Mouse (Mus musculus) small intestine, adult 2 months (tissue): ENCODE results near the gene 4930595D18Rik. TPM values are rescaled to one million over a fixed set of nuclear protein-coding genes. Genes with fewer than 3 reads are reported as not detected.

Source experiments
- H3K27ac ChIP-seq: fragments of 200-500 bp; 2 replicates; pipeline ENCODE4 v1.5.1; 2012; ENCODE audit warnings: low read depth, low read length, control low read depth, inconsistent platforms; ENCODE audit not compliant: insufficient read depth
- H3K27me3 ChIP-seq: fragments of 200-500 bp; 2 replicates; pipeline ENCODE4 v1.6.1; 2012; ENCODE audit warnings: mild to moderate bottlenecking, moderate library complexity, low read length, inconsistent platforms; ENCODE audit not compliant: control insufficient read depth, insufficient read depth
- H3K36me3 ChIP-seq: fragments of 200-500 bp; 2 replicates; pipeline ENCODE4 v1.6.1; 2012; ENCODE audit warnings: mild to moderate bottlenecking, low read length, control low read depth, inconsistent platforms; ENCODE audit not compliant: control insufficient read depth, insufficient read depth
- H3K4me1 ChIP-seq: fragments of 200-500 bp; 2 replicates; pipeline ENCODE4 v1.6.1; 2012; ENCODE audit warnings: low read length, inconsistent platforms, mixed read lengths; ENCODE audit not compliant: control insufficient read depth, insufficient read depth, insufficient read length
- H3K4me3 ChIP-seq: fragments of 200-500 bp; 2 replicates; pipeline ENCODE4 v1.5.1; 2012; ENCODE audit warnings: low read depth, mild to moderate bottlenecking, control low read depth, inconsistent platforms, low read length, moderate library complexity
- CTCF ChIP-seq: fragments of 200-500 bp; IDR thresholded peaks from 2 replicates; pipeline ENCODE4 v1.5.1; 2012; ENCODE audit warnings: low read depth, mild to moderate bottlenecking, control low read depth, inconsistent platforms, low read length, moderate library complexity, mixed read lengths; ENCODE audit not compliant: insufficient replicate concordance, insufficient read length; ENCODE audit errors: extremely low read depth
- POLR2A ChIP-seq: fragments of 200-500 bp; IDR thresholded peaks from 2 replicates; pipeline ENCODE4 v1.6.1; 2012; ENCODE audit warnings: low read depth, mild to moderate bottlenecking, control low read depth, inconsistent platforms, low read length, moderate library complexity
- WGBS: fragments of 180-500 bp; shearing (Covaris S2); methylation state at CpG from one replicate; pipeline ENCODE4 v1.1.7; 2018; 5-methylcytosine and 5-hydroxymethylcytosine counted together
- polyA plus RNA-seq: library from polyadenylated mRNA; depleted of rRNA; stranded (reverse); fragments of >200 nt; gene quantifications from 2 replicates; pipeline ENCODE4 v1.2.3, GENCODE M21; 2012

Gene 4930595D18Rik
- polyA plus RNA-seq, 1 experiment, result not detected

DNA sequence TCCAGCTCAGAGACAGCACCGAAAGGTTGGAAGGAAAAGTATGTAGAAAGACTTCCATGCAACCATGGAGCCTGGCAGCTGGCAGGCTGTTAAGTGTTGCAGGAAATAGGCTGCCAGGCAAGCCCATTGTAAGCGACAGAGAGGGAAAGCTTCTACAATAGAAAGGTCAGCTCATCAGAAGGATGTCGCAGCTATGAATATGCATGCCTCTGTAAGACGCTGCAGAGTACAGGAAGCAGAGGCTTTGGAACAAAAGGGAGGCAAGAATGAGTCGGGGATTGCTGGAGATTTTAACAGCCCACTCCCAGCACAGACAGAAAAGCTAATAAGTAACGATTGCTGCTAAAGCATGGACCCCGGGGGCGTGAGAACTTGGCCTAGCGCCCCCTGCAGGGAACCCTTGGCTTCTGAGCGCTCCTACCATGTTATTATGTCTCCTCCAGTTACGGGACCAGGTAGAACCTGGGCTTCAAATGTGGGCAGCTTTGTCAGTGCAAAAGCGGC is 41.2 kb downstream of the 4930595D18Rik start:
- 36% methylated on average over 12 of the region's 12 CpGs for WGBS
- Histone ChIP-seq H3K27me3 (no peaks in the 10 kb centered on the region), H3K4me3 (no peak overlapping the region), H3K36me3 (no peaks in the 10 kb centered on the region), H3K4me1 (peaks cover 2% of the 10 kb centered on the region; the same call in 1 of the 2 replicates), H3K27ac (no peak overlapping the region)
- peak; percentile 17; the same call in 1 of the 2 replicates for TF ChIP-seq CTCF
- no peak for TF ChIP-seq POLR2A

DNA sequence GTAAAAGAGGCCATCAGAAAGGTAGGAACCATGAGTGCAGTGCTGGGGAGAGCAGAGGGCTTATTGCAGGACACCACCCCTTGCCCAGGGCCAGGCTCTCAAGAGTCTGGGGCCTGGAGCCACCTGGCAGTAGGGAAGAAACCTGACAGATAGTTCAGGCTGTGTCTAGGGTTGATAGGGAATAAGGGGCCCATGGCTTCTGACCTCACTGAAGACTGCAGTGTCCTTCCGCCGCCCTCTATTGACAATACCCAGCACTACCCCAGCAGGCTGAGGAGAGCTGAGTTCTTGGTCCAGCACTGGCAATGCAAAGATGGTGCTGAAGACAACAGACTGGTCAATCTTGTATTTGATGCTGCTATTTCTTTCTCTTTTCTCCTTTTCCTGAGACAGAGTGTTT is 47.2 kb downstream of the 4930595D18Rik start:
- Histone ChIP-seq H3K36me3 (no peaks in the 10 kb centered on the region), H3K27ac (no peak overlapping the region), H3K4me3 (no peak overlapping the region), H3K27me3 (no peaks in the 10 kb centered on the region), H3K4me1 (no peaks in the 10 kb centered on the region)
- TF ChIP-seq POLR2A (no peak), CTCF (0 out of 2 replicates have a peak, but pooled peaks have one; percentile 16)
- WGBS, result 65% methylated on average over 2 of the region's 2 CpGs

DNA sequence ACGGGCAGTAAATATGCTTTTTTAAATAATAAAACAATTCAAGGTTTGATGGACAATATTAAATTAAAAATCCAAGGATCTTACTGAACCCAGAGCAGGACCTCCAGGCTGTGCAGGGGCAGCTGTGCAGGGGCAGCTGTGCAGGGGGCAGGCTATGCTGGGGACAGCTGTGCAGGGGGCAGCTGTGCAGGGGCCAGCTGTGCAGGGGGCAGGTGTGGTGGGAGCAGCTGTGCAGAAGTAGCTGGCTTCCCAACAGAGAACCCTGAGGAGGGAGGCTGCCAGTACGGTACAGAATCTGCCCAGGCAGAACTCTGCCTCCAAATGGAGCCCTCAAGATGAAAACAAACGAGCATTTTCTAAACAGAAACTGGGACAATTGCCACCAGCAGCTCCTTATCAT is 48.3 kb downstream of the 4930595D18Rik start:
- H3K27me3 ChIP-seq, result no peaks in the 10 kb centered on the region
- no peak overlapping the region for H3K27ac ChIP-seq
- no peaks in the 10 kb centered on the region for H3K4me1 ChIP-seq
- no peak for TF ChIP-seq CTCF
- TF ChIP-seq POLR2A, result no peak
- WGBS, result 61% methylated on average over 3 of the region's 3 CpGs
- H3K36me3 ChIP-seq, result no peaks in the 10 kb centered on the region
- no peak overlapping the region for H3K4me3 ChIP-seq

GRCm38 (mm10) chr12:111134791-111135733 is 49.2 kb downstream of the 4930595D18Rik start:
- 67% methylated on average over 19 of the region's 19 CpGs for WGBS
- TF ChIP-seq CTCF, result no peak
- no peak for TF ChIP-seq POLR2A

GRCm38 (mm10) chr12:111134169-111134568 is 50.1 kb downstream of the 4930595D18Rik start:
- Histone ChIP-seq H3K27ac (no peak overlapping the region), H3K36me3 (no peaks in the 10 kb centered on the region), H3K4me1 (no peaks in the 10 kb centered on the region), H3K27me3 (no peaks in the 10 kb centered on the region), H3K4me3 (no peak overlapping the region)
- WGBS, result 75% methylated on average over 7 of the region's 7 CpGs
- TF ChIP-seq POLR2A (no peak), CTCF (no peak)

More at GRCm38 (mm10) chr12:111134791-111135733, 49.2 kb downstream of the 4930595D18Rik start:
- H3K36me3 ChIP-seq, result no peaks in the 10 kb centered on the region
- no peak overlapping the region for H3K27ac ChIP-seq
- no peak overlapping the region for H3K4me3 ChIP-seq
- H3K4me1 ChIP-seq, result no peaks in the 10 kb centered on the region
- no peaks in the 10 kb centered on the region for H3K27me3 ChIP-seq

DNA sequence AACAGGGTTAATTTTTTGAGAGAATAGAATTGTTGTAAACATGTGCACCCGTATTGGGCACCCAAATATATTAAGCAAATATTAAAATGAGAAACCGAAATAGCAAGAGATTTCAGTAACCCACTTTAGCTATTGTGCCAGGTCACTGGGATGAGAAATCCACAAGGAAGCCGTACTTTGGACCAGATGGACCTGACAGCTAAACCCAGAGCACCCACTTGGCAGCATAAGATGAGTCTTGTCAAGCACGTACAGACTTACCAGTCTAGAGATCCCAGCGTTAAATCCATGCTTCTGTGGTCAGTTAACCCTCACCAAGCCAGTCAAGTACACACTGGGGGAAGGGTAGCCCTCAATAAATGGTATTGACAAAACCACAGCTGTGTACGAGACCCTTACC is 58.6 kb downstream of the 4930595D18Rik start:
- Histone ChIP-seq H3K36me3 (no peaks in the 10 kb centered on the region), H3K27ac (no peak overlapping the region), H3K4me3 (no peak overlapping the region), H3K27me3 (no peaks in the 10 kb centered on the region), H3K4me1 (no peaks in the 10 kb centered on the region)
- WGBS, result 69% methylated on average over 6 of the region's 6 CpGs
- TF ChIP-seq CTCF (no peak), POLR2A (no peak)

GRCm38 (mm10) chr12:111124601-111125260 is 59.6 kb downstream of the 4930595D18Rik start:
- Histone ChIP-seq H3K27me3 (no peaks in the 10 kb centered on the region), H3K27ac (no peak overlapping the region), H3K36me3 (no peaks in the 10 kb centered on the region), H3K4me1 (no peaks in the 10 kb centered on the region), H3K4me3 (no peak overlapping the region)
- WGBS, result 62% methylated on average over 14 of the region's 14 CpGs
- TF ChIP-seq CTCF, result no peak
- TF ChIP-seq POLR2A, result no peak
